Mouse (Mus musculus) hindbrain, embryonic 16.5 days (tissue): ENCODE data around the gene Car5a. TPM values are rescaled to one million over a fixed set of nuclear protein-coding genes. Genes with fewer than 3 reads are reported as not detected.

Experiments
- ATAC-seq: fragments of 200-750 bp; cut with Nextera tagmentation; 2 replicates; pipeline ENCODE4 v1.8.0; 2017; ENCODE audit warnings: moderate TSS enrichment, moderate library complexity
- H3K27ac ChIP-seq: fragments of 300-500 bp; sonication (generic); 2 replicates; pipeline ENCODE4 v1.5.1; 2014; ENCODE audit warnings: low read depth, mild to moderate bottlenecking, control low read depth, low read length, moderate library complexity
- H3K27me3 ChIP-seq: fragments of 300-500 bp; sonication (generic); replicated peaks from 2 replicates; pipeline ENCODE4 v1.6.1; 2014; ENCODE audit warnings: low read length; ENCODE audit not compliant: control insufficient read depth, insufficient read depth
- H3K36me3 ChIP-seq: fragments of 300-500 bp; sonication (generic); 2 replicates; pipeline ENCODE4 v1.6.1; 2014; ENCODE audit warnings: mild to moderate bottlenecking, low read length, moderate library complexity, mixed read lengths; ENCODE audit not compliant: control insufficient read depth, insufficient read depth
- H3K4me1 ChIP-seq: fragments of 300-500 bp; sonication (generic); 2 replicates; pipeline ENCODE4 v1.6.1; 2014; ENCODE audit warnings: low read depth, low read length; ENCODE audit not compliant: control insufficient read depth, insufficient read depth
- H3K4me2 ChIP-seq: fragments of 300-500 bp; sonication (generic); 2 replicates; pipeline ENCODE4 v1.6.1; 2014; ENCODE audit warnings: mild to moderate bottlenecking, low read length, control low read depth, moderate library complexity
- H3K4me3 ChIP-seq: fragments of 300-500 bp; sonication (generic); 2 replicates; pipeline ENCODE4 v1.5.1; 2014; ENCODE audit warnings: mild to moderate bottlenecking, low read length, control low read depth, moderate library complexity
- H3K9ac ChIP-seq: fragments of 300-500 bp; sonication (generic); 2 replicates; pipeline ENCODE4 v1.6.1; 2014; ENCODE audit warnings: low read depth, mild to moderate bottlenecking, control low read depth, low read length, moderate library complexity
- H3K9me3 ChIP-seq: fragments of 300-500 bp; sonication (generic); 2 replicates; pipeline ENCODE4 v1.6.1; 2014; ENCODE audit warnings: mild to moderate bottlenecking, low read length, moderate library complexity; ENCODE audit not compliant: control insufficient read depth
- WGBS: fragments of 180-500 bp; shearing (Covaris S2); extraction: QIAGEN DNeasy Blood & Tissue Kit; methylation state at CpG from one replicate; pipeline ENCODE4 v1.1.7; 2014; 5-methylcytosine and 5-hydroxymethylcytosine counted together
- polyA plus RNA-seq: library from polyadenylated mRNA; unstranded; fragments of >200 nt; fragmentation: Nextera tagmentation; extraction: Ambion mirVana; gene quantifications from 2 replicates; pipeline ENCODE4 v1.2.1, GENCODE M21; 2015

Car5a gene
- polyA plus RNA-seq, 1 experiment from 2014 or later: 0.40 TPM

- Histone ChIP-seq H3K4me2 (no peak overlapping the region), H3K27ac (no peak overlapping the region), H3K9ac (no peak overlapping the region), H3K4me3 (no peak overlapping the region), H3K4me1 (peaks cover 9% of the 10 kb centered on the region), H3K36me3 (no peaks in the 10 kb centered on the region), H3K27me3 (no peaks in the 10 kb centered on the region), H3K9me3 (no peaks in the 10 kb centered on the region)
- 49% methylated on average over 2 of the region's 2 CpGs for WGBS
- no peak for ATAC-seq
These were observed 1.6 kb downstream of the Car5a start for GRCm38 (mm10) chr8:121943057-121943540.

- peaks cover 16% of the 10 kb centered on the region for H3K4me1 ChIP-seq
- H3K9ac ChIP-seq: no peak overlapping the region
- no peaks in the 10 kb centered on the region for H3K36me3 ChIP-seq
- ATAC-seq: no peak
- H3K4me3 ChIP-seq: no peak overlapping the region
- 85% methylated on average over 7 of the region's 7 CpGs for WGBS
- H3K27me3 ChIP-seq: no peaks in the 10 kb centered on the region
- H3K4me2 ChIP-seq: no peak overlapping the region
- H3K27ac ChIP-seq: no peak overlapping the region
- no peaks in the 10 kb centered on the region for H3K9me3 ChIP-seq
These were observed 6.0 kb downstream of the Car5a start for GRCm38 (mm10) chr8:121938732-121939131.

GRCm38 (mm10) chr8:121936391-121936790, 8.3 kb downstream of the Car5a start:
- no peak for ATAC-seq
- H3K9me3 ChIP-seq: no peaks in the 10 kb centered on the region
- H3K9ac ChIP-seq: peak overlapping the region; percentile 22; the same call in 1 of the 2 replicates
- no peak overlapping the region for H3K4me2 ChIP-seq
- H3K27me3 ChIP-seq: no peaks in the 10 kb centered on the region
- H3K27ac ChIP-seq: peak overlapping the region; percentile 78; the same call in 1 of the 2 replicates
- H3K4me1 ChIP-seq: peaks cover 16% of the 10 kb centered on the region
- 64% methylated on average over 14 of the region's 14 CpGs for WGBS
- no peak overlapping the region for H3K4me3 ChIP-seq
- no peaks in the 10 kb centered on the region for H3K36me3 ChIP-seq

GRCm38 (mm10) chr8:121935341-121936294, 9.1 kb downstream of the Car5a start:
- H3K4me2 ChIP-seq: 0 out of 2 replicates have a peak overlapping the region, but pooled peaks have one; percentile 7
- peak; percentile 93 for ATAC-seq
- no peaks in the 10 kb centered on the region for H3K27me3 ChIP-seq
- 32% methylated on average over 12 of the region's 12 CpGs for WGBS
- peak overlapping the region; percentile 15; the same call in 1 of the 2 replicates for H3K9ac ChIP-seq
- peaks cover 16% of the 10 kb centered on the region for H3K4me1 ChIP-seq
- H3K36me3 ChIP-seq: no peaks in the 10 kb centered on the region
- H3K4me3 ChIP-seq: no peak overlapping the region
- H3K27ac ChIP-seq: peak overlapping the region; percentile 78
- no peaks in the 10 kb centered on the region for H3K9me3 ChIP-seq

GRCm38 (mm10) chr8:121934923-121935322, 9.8 kb downstream of the Car5a start:
- peaks cover 16% of the 10 kb centered on the region for H3K4me1 ChIP-seq
- H3K4me3 ChIP-seq: no peak overlapping the region
- no peak overlapping the region for H3K4me2 ChIP-seq
- no peaks in the 10 kb centered on the region for H3K9me3 ChIP-seq
- 0 out of 2 replicates have a peak, but pooled peaks have one; percentile 16 for ATAC-seq
- no peak overlapping the region for H3K9ac ChIP-seq
- no peaks in the 10 kb centered on the region for H3K27me3 ChIP-seq
- peak overlapping the region; percentile 78 for H3K27ac ChIP-seq
- no peaks in the 10 kb centered on the region for H3K36me3 ChIP-seq

- Histone ChIP-seq H3K4me1 (peaks cover 16% of the 10 kb centered on the region), H3K4me2 (no peak overlapping the region), H3K4me3 (no peak overlapping the region), H3K9ac (no peak overlapping the region), H3K36me3 (no peaks in the 10 kb centered on the region), H3K27me3 (no peaks in the 10 kb centered on the region), H3K9me3 (no peaks in the 10 kb centered on the region), H3K27ac (peak overlapping the region; percentile 78)
- ATAC-seq: no peak
- 42% methylated on average over 4 of the region's 4 CpGs for WGBS
These were observed 10.2 kb downstream of the Car5a start for GRCm38 (mm10) chr8:121934506-121934905.

GRCm38 (mm10) chr8:121932668-121933520, 11.8 kb downstream of the Car5a start:
- no peak overlapping the region for H3K9ac ChIP-seq
- H3K9me3 ChIP-seq: no peaks in the 10 kb centered on the region
- no peak overlapping the region for H3K4me3 ChIP-seq
- no peaks in the 10 kb centered on the region for H3K27me3 ChIP-seq
- H3K4me2 ChIP-seq: no peak overlapping the region
- H3K27ac ChIP-seq: no peak overlapping the region
- H3K4me1 ChIP-seq: peaks cover 16% of the 10 kb centered on the region
- 84% methylated on average over 14 of the region's 14 CpGs for WGBS
- H3K36me3 ChIP-seq: no peaks in the 10 kb centered on the region
- no peak for ATAC-seq

- H3K9me3 ChIP-seq: no peaks in the 10 kb centered on the region
- 76% methylated on average over 12 of the region's 12 CpGs for WGBS
- no peak overlapping the region for H3K4me2 ChIP-seq
- H3K4me3 ChIP-seq: no peak overlapping the region
- H3K9ac ChIP-seq: no peak overlapping the region
- no peaks in the 10 kb centered on the region for H3K36me3 ChIP-seq
- no peak overlapping the region for H3K27ac ChIP-seq
- H3K27me3 ChIP-seq: no peaks in the 10 kb centered on the region
- ATAC-seq: no peak
- H3K4me1 ChIP-seq: peaks cover 16% of the 10 kb centered on the region
These were observed 12.6 kb downstream of the Car5a start for GRCm38 (mm10) chr8:121932026-121932667.
